Mouse (Mus musculus): Measurements from ENCODE around the gene L3mbtl4. TPM values are rescaled to one million over a fixed set of nuclear protein-coding genes. Genes with fewer than 3 reads are reported as not detected.

L3mbtl4 gene
- polyA plus RNA-seq, 1 experiment from 2014 or later, result not detected

GRCm38 (mm10) chr17:68672088-68672504, 398.5 kb downstream of the L3mbtl4 start:
- Histone ChIP-seq H3K9ac (no peak overlapping the region), H3K36me3 (no peaks in the 10 kb centered on the region), H3K4me1 (replicated peaks) (no peaks in the 10 kb centered on the region), H3K4me3 (no peak overlapping the region), H3K9me3 (replicated peaks) (no peaks in the 10 kb centered on the region), H3K27me3 (no peaks in the 10 kb centered on the region), H3K27ac (no peak overlapping the region), H3K4me2 (no peak overlapping the region)
- 70% methylated on average over 7 of the region's 7 CpGs for WGBS
- no peak for ATAC-seq (replicated peaks; ENCODE audit: insufficient number of reproducible peaks, insufficient read depth, low FRiP score, low read depth)

GRCm38 (mm10) chr17:68710701-68711100, 437.1 kb downstream of the L3mbtl4 start:
- ATAC-seq (replicated peaks; ENCODE audit: insufficient number of reproducible peaks, insufficient read depth, low FRiP score, low read depth), result no peak
- H3K36me3 ChIP-seq, result no peaks in the 10 kb centered on the region
- H3K27me3 ChIP-seq, result no peaks in the 10 kb centered on the region
- H3K27ac ChIP-seq, result no peak overlapping the region
- no peak overlapping the region for H3K4me2 ChIP-seq
- H3K9me3 ChIP-seq (replicated peaks), result no peaks in the 10 kb centered on the region
- 67% methylated on average over 5 of the region's 5 CpGs for WGBS
- no peak overlapping the region for H3K9ac ChIP-seq
- no peak overlapping the region for H3K4me3 ChIP-seq
- no peaks in the 10 kb centered on the region for H3K4me1 ChIP-seq (replicated peaks)

GRCm38 (mm10) chr17:68711350-68711749, 437.8 kb downstream of the L3mbtl4 start:
- ATAC-seq (replicated peaks; ENCODE audit: insufficient number of reproducible peaks, insufficient read depth, low FRiP score, low read depth), result no peak

GRCm38 (mm10) chr17:68748296-68748695, 474.7 kb downstream of the L3mbtl4 start:
- no peaks in the 10 kb centered on the region for H3K27me3 ChIP-seq
- no peak for ATAC-seq (replicated peaks; ENCODE audit: insufficient number of reproducible peaks, insufficient read depth, low FRiP score, low read depth)
- H3K27ac ChIP-seq, result no peak overlapping the region
- 32% methylated on average over 1 of the region's 1 CpGs for WGBS
- no peak overlapping the region for H3K9ac ChIP-seq
- no peak overlapping the region for H3K4me3 ChIP-seq
- no peaks in the 10 kb centered on the region for H3K4me1 ChIP-seq (replicated peaks)
- no peak overlapping the region for H3K4me2 ChIP-seq
- H3K9me3 ChIP-seq (replicated peaks), result no peaks in the 10 kb centered on the region
- H3K36me3 ChIP-seq, result no peaks in the 10 kb centered on the region

More at GRCm38 (mm10) chr17:68711350-68711749, 437.8 kb downstream of the L3mbtl4 start:
- Histone ChIP-seq H3K27me3 (no peaks in the 10 kb centered on the region), H3K4me2 (no peak overlapping the region), H3K27ac (no peak overlapping the region), H3K4me3 (no peak overlapping the region), H3K9me3 (replicated peaks) (no peaks in the 10 kb centered on the region), H3K9ac (no peak overlapping the region), H3K4me1 (replicated peaks) (no peaks in the 10 kb centered on the region), H3K36me3 (no peaks in the 10 kb centered on the region)
- WGBS, result 81% methylated on average over 3 of the region's 3 CpGs

- Histone ChIP-seq H3K9ac (no peak overlapping the region), H3K27ac (no peak overlapping the region), H3K9me3 (replicated peaks) (no peaks in the 10 kb centered on the region), H3K36me3 (no peaks in the 10 kb centered on the region), H3K4me1 (replicated peaks) (no peaks in the 10 kb centered on the region), H3K4me2 (no peak overlapping the region), H3K4me3 (no peak overlapping the region), H3K27me3 (no peaks in the 10 kb centered on the region)
- no peak for ATAC-seq (replicated peaks; ENCODE audit: insufficient number of reproducible peaks, insufficient read depth, low FRiP score, low read depth)
- 68% methylated on average over 6 of the region's 6 CpGs for WGBS
Observed at GRCm38 (mm10) chr17:68750513-68750912, 476.9 kb downstream of the L3mbtl4 start.

GRCm38 (mm10) chr17:68753112-68753511, 479.5 kb downstream of the L3mbtl4 start:
- H3K9me3 ChIP-seq (replicated peaks), result no peaks in the 10 kb centered on the region
- no peak overlapping the region for H3K4me3 ChIP-seq
- no peaks in the 10 kb centered on the region for H3K4me1 ChIP-seq (replicated peaks)
- no peaks in the 10 kb centered on the region for H3K27me3 ChIP-seq
- H3K9ac ChIP-seq, result no peak overlapping the region
- no peak overlapping the region for H3K4me2 ChIP-seq
- 75% methylated on average over 7 of the region's 7 CpGs for WGBS
- H3K36me3 ChIP-seq, result no peaks in the 10 kb centered on the region
- no peak overlapping the region for H3K27ac ChIP-seq
- ATAC-seq (replicated peaks; ENCODE audit: insufficient number of reproducible peaks, insufficient read depth, low FRiP score, low read depth), result no peak

- no peaks in the 10 kb centered on the region for H3K36me3 ChIP-seq
- ATAC-seq (replicated peaks; ENCODE audit: insufficient number of reproducible peaks, insufficient read depth, low FRiP score, low read depth), result no peak
- 82% methylated on average over 11 of the region's 11 CpGs for WGBS
Observed at GRCm38 (mm10) chr17:68754789-68755188, 481.2 kb downstream of the L3mbtl4 start.

GRCm38 (mm10) chr17:68758428-68758827, 484.8 kb downstream of the L3mbtl4 start:
- Histone ChIP-seq H3K4me2 (no peak overlapping the region), H3K4me3 (no peak overlapping the region), H3K27me3 (no peaks in the 10 kb centered on the region), H3K9me3 (replicated peaks) (no peaks in the 10 kb centered on the region), H3K9ac (no peak overlapping the region), H3K27ac (no peak overlapping the region), H3K4me1 (replicated peaks) (no peaks in the 10 kb centered on the region), H3K36me3 (no peaks in the 10 kb centered on the region)
- WGBS, result 61% methylated on average over 5 of the region's 5 CpGs
- ATAC-seq (replicated peaks; ENCODE audit: insufficient number of reproducible peaks, insufficient read depth, low FRiP score, low read depth), result no peak

More at GRCm38 (mm10) chr17:68754789-68755188, 481.2 kb downstream of the L3mbtl4 start:
- Histone ChIP-seq H3K4me2 (no peak overlapping the region), H3K4me3 (no peak overlapping the region), H3K27ac (no peak overlapping the region), H3K27me3 (no peaks in the 10 kb centered on the region), H3K9ac (no peak overlapping the region), H3K4me1 (replicated peaks) (no peaks in the 10 kb centered on the region), H3K9me3 (replicated peaks) (no peaks in the 10 kb centered on the region)

GRCm38 (mm10) chr17:68758936-68759335, 485.3 kb downstream of the L3mbtl4 start:
- no peak for ATAC-seq (replicated peaks; ENCODE audit: insufficient number of reproducible peaks, insufficient read depth, low FRiP score, low read depth)
- Histone ChIP-seq H3K36me3 (no peaks in the 10 kb centered on the region), H3K4me3 (no peak overlapping the region), H3K4me1 (replicated peaks) (no peaks in the 10 kb centered on the region), H3K27me3 (no peaks in the 10 kb centered on the region), H3K9me3 (replicated peaks) (no peaks in the 10 kb centered on the region), H3K4me2 (no peak overlapping the region), H3K9ac (no peak overlapping the region), H3K27ac (no peak overlapping the region)
- 54% methylated on average over 3 of the region's 3 CpGs for WGBS

GRCm38 (mm10) chr17:68759978-68760377, 486.4 kb downstream of the L3mbtl4 start:
- no peaks in the 10 kb centered on the region for H3K36me3 ChIP-seq
- no peak overlapping the region for H3K4me3 ChIP-seq
- no peaks in the 10 kb centered on the region for H3K27me3 ChIP-seq
- H3K27ac ChIP-seq, result no peak overlapping the region
- WGBS, result 83% methylated on average over 1 of the region's 1 CpGs
- H3K4me2 ChIP-seq, result no peak overlapping the region
- no peaks in the 10 kb centered on the region for H3K4me1 ChIP-seq (replicated peaks)
- H3K9ac ChIP-seq, result no peak overlapping the region
- ATAC-seq (replicated peaks; ENCODE audit: insufficient number of reproducible peaks, insufficient read depth, low FRiP score, low read depth), result no peak
- no peaks in the 10 kb centered on the region for H3K9me3 ChIP-seq (replicated peaks)

- 77% methylated on average over 10 of the region's 10 CpGs for WGBS
- no peak overlapping the region for H3K4me3 ChIP-seq
- H3K27me3 ChIP-seq, result no peaks in the 10 kb centered on the region
- H3K4me1 ChIP-seq (replicated peaks), result no peaks in the 10 kb centered on the region
- no peak overlapping the region for H3K9ac ChIP-seq
- no peak overlapping the region for H3K4me2 ChIP-seq
- no peak for ATAC-seq (replicated peaks; ENCODE audit: insufficient number of reproducible peaks, insufficient read depth, low FRiP score, low read depth)
- H3K36me3 ChIP-seq, result no peaks in the 10 kb centered on the region
- H3K9me3 ChIP-seq (replicated peaks), result no peaks in the 10 kb centered on the region
- H3K27ac ChIP-seq, result no peak overlapping the region
Observed at GRCm38 (mm10) chr17:68764329-68764880, 490.8 kb downstream of the L3mbtl4 start.

- H3K4me2 ChIP-seq, result no peak overlapping the region
- no peak overlapping the region for H3K9ac ChIP-seq
- no peak overlapping the region for H3K4me3 ChIP-seq
- no peak for ATAC-seq (replicated peaks; ENCODE audit: insufficient number of reproducible peaks, insufficient read depth, low FRiP score, low read depth)
- H3K27ac ChIP-seq, result no peak overlapping the region
- 0 out of 2 replicates have a peak, but pooled peaks cover 2% of the 10 kb centered on the region for H3K27me3 ChIP-seq
- no peaks in the 10 kb centered on the region for H3K36me3 ChIP-seq
- no peaks in the 10 kb centered on the region for H3K9me3 ChIP-seq (replicated peaks)
- WGBS, result 75% methylated on average over 4 of the region's 4 CpGs
- H3K4me1 ChIP-seq (replicated peaks), result no peaks in the 10 kb centered on the region
Observed at GRCm38 (mm10) chr17:68769561-68769960, 496.0 kb downstream of the L3mbtl4 start.

Data from heart, embryonic 15.5 days (tissue).